Mouse (Mus musculus) E14TG2a.4 (cell line): ENCODE data around the gene Gm48551.

Experiments
- H3K27me3 ChIP-seq: 2 replicates; pipeline ENCODE4 v1.6.1; 2014; ENCODE audit warnings: low read length, control low read depth; ENCODE audit not compliant: insufficient read depth
- H3K36me3 ChIP-seq: 2 replicates; pipeline ENCODE4 v1.6.1; 2014; ENCODE audit warnings: low read length, control low read depth; ENCODE audit not compliant: insufficient read depth
- H3K4me1 ChIP-seq: replicated peaks from 2 replicates; pipeline ENCODE4 v1.6.1; 2014; ENCODE audit warnings: low read depth, low read length, control low read depth
- H3K4me3 ChIP-seq: replicated peaks from 2 replicates; pipeline ENCODE4 v1.5.1; 2014; ENCODE audit warnings: mild to moderate bottlenecking, low read length
- H3K9me3 ChIP-seq: 2 replicates; pipeline ENCODE4 v1.6.1; 2014; ENCODE audit warnings: low read length, control low read depth
- CTCF ChIP-seq: conservative IDR thresholded peaks from 2 replicates; pipeline ENCODE4 v1.5.1; 2014; ENCODE audit warnings: low read length
- NANOG ChIP-seq: IDR thresholded peaks from 2 replicates; pipeline ENCODE4 v1.6.1; 2014; ENCODE audit warnings: borderline replicate concordance, low read length, mixed read lengths
- POU5F1 ChIP-seq: IDR thresholded peaks from 2 replicates; pipeline ENCODE4 v1.6.1; 2014; ENCODE audit warnings: low read length, borderline replicate concordance

Gene Gm48551

GRCm38 (mm10) chr10:81401521-81402226 lies 17.4 kb downstream of the Gm48551 start:
- Histone ChIP-seq H3K9me3 (no peaks in the 10 kb centered on the region), H3K27me3 (no peaks in the 10 kb centered on the region), H3K4me3 (peak overlapping the region; percentile 77), H3K4me1 (peaks cover 96% of the 10 kb centered on the region), H3K36me3 (peaks cover 28% of the 10 kb centered on the region)
- TF ChIP-seq NANOG (no peak), CTCF (no peak), POU5F1 (no peak)

GRCm38 (mm10) chr10:81402227-81402765 lies 18.0 kb downstream of the Gm48551 start:
- TF ChIP-seq NANOG (no peak), CTCF (no peak), POU5F1 (no peak)
- Histone ChIP-seq H3K9me3 (no peaks in the 10 kb centered on the region), H3K36me3 (peaks cover 34% of the 10 kb centered on the region), H3K27me3 (0 out of 2 replicates have a peak, but pooled peaks cover 5% of the 10 kb centered on the region), H3K4me1 (peaks cover 96% of the 10 kb centered on the region), H3K4me3 (peak overlapping the region; percentile 77)

- Histone ChIP-seq H3K4me3 (peak overlapping the region; percentile 69), H3K9me3 (no peaks in the 10 kb centered on the region), H3K36me3 (peaks cover 42% of the 10 kb centered on the region), H3K4me1 (peaks cover 96% of the 10 kb centered on the region), H3K27me3 (0 out of 2 replicates have a peak, but pooled peaks cover 8% of the 10 kb centered on the region)
- TF ChIP-seq NANOG (no peak), CTCF (no peak), POU5F1 (no peak)
Observed at GRCm38 (mm10) chr10:81403511-81403910, 19.2 kb downstream of the Gm48551 start.

GRCm38 (mm10) chr10:81404082-81404481 lies 19.8 kb downstream of the Gm48551 start:
- H3K36me3 ChIP-seq = peaks cover 42% of the 10 kb centered on the region
- TF ChIP-seq POU5F1 = no peak
- TF ChIP-seq NANOG = no peak
- TF ChIP-seq CTCF = no peak

GRCm38 (mm10) chr10:81404720-81405119 lies 20.5 kb downstream of the Gm48551 start:
- Histone ChIP-seq H3K9me3 (no peaks in the 10 kb centered on the region), H3K4me3 (peak overlapping the region; percentile 69), H3K36me3 (peaks cover 35% of the 10 kb centered on the region), H3K27me3 (0 out of 2 replicates have a peak, but pooled peaks cover 8% of the 10 kb centered on the region), H3K4me1 (peaks cover 97% of the 10 kb centered on the region)
- TF ChIP-seq CTCF = no peak
- no peak for TF ChIP-seq POU5F1
- TF ChIP-seq NANOG = no peak

More at GRCm38 (mm10) chr10:81404082-81404481, 19.8 kb downstream of the Gm48551 start:
- Histone ChIP-seq H3K4me1 (peaks cover 97% of the 10 kb centered on the region), H3K9me3 (no peaks in the 10 kb centered on the region), H3K27me3 (0 out of 2 replicates have a peak, but pooled peaks cover 8% of the 10 kb centered on the region), H3K4me3 (peak overlapping the region; percentile 69)

GRCm38 (mm10) chr10:81405588-81406201 lies 21.4 kb downstream of the Gm48551 start:
- TF ChIP-seq POU5F1 (no peak), CTCF (peak; percentile 92), NANOG (no peak)

GRCm38 (mm10) chr10:81406504-81407440 lies 22.5 kb downstream of the Gm48551 start:
- peak overlapping the region; percentile 66 for H3K4me3 ChIP-seq
- peaks cover 98% of the 10 kb centered on the region for H3K4me1 ChIP-seq
- peaks cover 41% of the 10 kb centered on the region for H3K36me3 ChIP-seq
- H3K27me3 ChIP-seq = 0 out of 2 replicates have a peak, but pooled peaks cover 8% of the 10 kb centered on the region
- TF ChIP-seq CTCF (no peak), POU5F1 (no peak), NANOG (no peak)
- H3K9me3 ChIP-seq = no peaks in the 10 kb centered on the region

More at GRCm38 (mm10) chr10:81405588-81406201, 21.4 kb downstream of the Gm48551 start:
- Histone ChIP-seq H3K27me3 (0 out of 2 replicates have a peak, but pooled peaks cover 8% of the 10 kb centered on the region), H3K4me3 (no peak overlapping the region), H3K9me3 (no peaks in the 10 kb centered on the region), H3K4me1 (peaks cover 97% of the 10 kb centered on the region), H3K36me3 (peaks cover 30% of the 10 kb centered on the region)
